ENCODE assay signal across 19 mouse cellular contexts in the genomic region with DNA sequence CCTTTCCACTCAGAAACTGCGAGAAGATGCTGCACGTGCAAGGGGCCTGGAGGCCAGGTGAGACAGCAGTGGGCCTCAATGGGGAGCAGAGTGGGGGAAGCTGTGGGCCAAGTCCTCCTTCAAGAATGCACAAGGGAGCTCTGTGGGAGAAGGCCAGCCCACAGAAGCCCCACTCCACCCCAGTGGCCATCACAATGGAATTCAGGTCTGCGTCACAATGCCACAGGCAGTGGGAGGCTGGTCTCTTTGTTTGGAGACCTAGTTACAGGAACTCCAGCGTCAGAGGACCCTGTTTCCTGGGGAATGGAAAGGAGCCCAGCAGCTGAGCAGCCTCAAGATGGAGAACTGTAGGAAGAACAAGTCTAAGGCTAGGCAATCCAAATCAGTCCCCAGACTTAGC. TPM values are rescaled to one million over a fixed set of nuclear protein-coding genes. Genes with fewer than 3 reads are reported as not detected.
"Had no signal": no experiment of that assay in that cellular context is flagged by ENCODE, and none has a peak within 500 bp of the region (broad histone marks: within the 10 kb centered on the region; RNA-seq: fewer than 3 reads in every experiment).

No protein-coding gene starts in this region.

- H3K27ac ChIP-seq: left cerebral cortex, adult 2 months; limb, embryonic 10.5 days; liver, embryonic 15.5 days; midbrain, embryonic 10.5 days; neural tube, embryonic 15.5 days had no signal

- DNase-seq: lung, adult 2 months; midbrain, embryonic 14.5 days; right cerebral cortex, postnatal 14 days; thymus, adult 18-20 months; thymus, postnatal 25 days had no signal

- H3K4me3 ChIP-seq: left cerebral cortex, adult 2 months; limb, embryonic 10.5 days; liver, embryonic 15.5 days; midbrain, embryonic 10.5 days; myocyte; neural tube, embryonic 15.5 days had no signal

- H3K9me3 ChIP-seq: limb, embryonic 10.5 days; liver, embryonic 15.5 days; midbrain, embryonic 10.5 days; neural tube, embryonic 15.5 days had no signal

- H3K4me1 ChIP-seq: limb, embryonic 10.5 days; liver, embryonic 15.5 days; midbrain, embryonic 10.5 days; neural tube, embryonic 15.5 days had no signal

- H3K36me3 ChIP-seq: liver, embryonic 15.5 days had no signal

- H3K4me2 ChIP-seq: liver, embryonic 11.5 days; liver, embryonic 15.5 days; neural tube, embryonic 15.5 days had no signal

- H3K27me3 ChIP-seq: neural tube, embryonic 15.5 days had no signal

- H3K9ac ChIP-seq: liver, embryonic 15.5 days; neural tube, embryonic 15.5 days had no signal

RNA-seq across cellular contexts. Expression of gene Avp, which starts 6.8 kb away (rescaled TPM):
- total RNA-seq: megakaryocyte, adult 5-6 weeks had no signal
- polyA plus RNA-seq: kidney, embryonic 16.5 days; limb, embryonic 10.5 days; liver, embryonic 11.5 days; liver, embryonic 15.5 days; lung, postnatal 0 days; midbrain, embryonic 10.5 days; midbrain, embryonic 14.5 days; myocyte; neural tube, embryonic 11.5 days; neural tube, embryonic 15.5 days; stomach, embryonic 16.5 days; urinary bladder, adult 2 months had no signal

RNA-seq across cellular contexts. Expression of gene Oxt, which starts 13.2 kb away (rescaled TPM):
- total RNA-seq: layer of hippocampus, postnatal 25 days; megakaryocyte, adult 5-6 weeks had no signal
- polyA plus RNA-seq: limb, embryonic 10.5 days; liver, embryonic 11.5 days; liver, embryonic 15.5 days; lung, adult 2 months; lung, postnatal 0 days; midbrain, embryonic 10.5 days; myocyte; neural tube, embryonic 15.5 days; stomach, embryonic 16.5 days; urinary bladder, adult 2 months had no signal
